Mouse (Mus musculus) heart, embryonic 12.5 days (tissue): Measurements from ENCODE around the gene Sephs1. TPM values are rescaled to one million over a fixed set of nuclear protein-coding genes. Genes with fewer than 3 reads are reported as not detected.

Source experiments
- ATAC-seq: fragments of 200-750 bp; cut with Nextera tagmentation; 2 replicates; pipeline ENCODE4 v1.8.0; 2017; ENCODE audit warnings: moderate TSS enrichment, moderate library complexity; ENCODE audit not compliant: insufficient number of reproducible peaks, low FRiP score
- H3K27ac ChIP-seq: fragments of 300-500 bp; sonication (generic); 2 replicates; pipeline ENCODE4 v1.5.1; 2016; ENCODE audit warnings: mild to moderate bottlenecking, moderate library complexity; ENCODE audit not compliant: poor library complexity, severe bottlenecking
- H3K27me3 ChIP-seq: fragments of 300-500 bp; sonication (generic); replicated peaks from 2 replicates; pipeline ENCODE4 v1.6.1; 2016; ENCODE audit warnings: mild to moderate bottlenecking, moderate library complexity
- H3K36me3 ChIP-seq: fragments of 300-500 bp; sonication (generic); 2 replicates; pipeline ENCODE4 v1.6.1; 2016; ENCODE audit warnings: mild to moderate bottlenecking, moderate library complexity
- H3K4me1 ChIP-seq: fragments of 300-500 bp; sonication (generic); replicated peaks from 2 replicates; pipeline ENCODE4 v1.6.1; 2016; ENCODE audit warnings: mild to moderate bottlenecking
- H3K4me2 ChIP-seq: fragments of 300-500 bp; sonication (generic); 2 replicates; pipeline ENCODE4 v1.6.1; 2016; ENCODE audit warnings: mild to moderate bottlenecking, moderate library complexity
- H3K4me3 ChIP-seq: fragments of 300-500 bp; sonication (generic); 2 replicates; pipeline ENCODE4 v1.5.1; 2016; ENCODE audit warnings: mild to moderate bottlenecking
- H3K9ac ChIP-seq: fragments of 300-500 bp; sonication (generic); 2 replicates; pipeline ENCODE4 v1.6.1; 2016; ENCODE audit warnings: mild to moderate bottlenecking, moderate library complexity
- H3K9me3 ChIP-seq: fragments of 300-500 bp; sonication (generic); replicated peaks from 2 replicates; pipeline ENCODE4 v1.6.1; 2016; ENCODE audit warnings: mild to moderate bottlenecking, moderate library complexity
- WGBS: fragments of 180-500 bp; shearing (Covaris S2); methylation state at CpG from one replicate; pipeline ENCODE4 v1.1.7; 2016; 5-methylcytosine and 5-hydroxymethylcytosine counted together
- polyA plus RNA-seq: library from polyadenylated mRNA; unstranded; fragments of >200 nt; fragmentation: Nextera tagmentation; extraction: Ambion mirVana; gene quantifications from 2 replicates; pipeline ENCODE4 v1.2.1, GENCODE M21; 2016

Gene Sephs1
- polyA plus RNA-seq, 1 experiment from 2014 or later: 58.4 TPM

GRCm38 (mm10) chr2:4908771-4909315 lies 27.5 kb downstream of the Sephs1 start:
- no peak overlapping the region for H3K9ac ChIP-seq
- peaks cover 10% of the 10 kb centered on the region for H3K9me3 ChIP-seq
- ATAC-seq: no peak
- no peak overlapping the region for H3K4me3 ChIP-seq
- no peaks in the 10 kb centered on the region for H3K27me3 ChIP-seq
- WGBS: 92% methylated on average over 3 of the region's 3 CpGs
- H3K4me2 ChIP-seq: no peak overlapping the region
- H3K36me3 ChIP-seq: peaks cover 49% of the 10 kb centered on the region
- peaks cover under 1% of the 10 kb centered on the region; the same call in 1 of the 2 replicates for H3K4me1 ChIP-seq
- H3K27ac ChIP-seq: no peak overlapping the region

GRCm38 (mm10) chr2:4909909-4910308 lies 28.5 kb downstream of the Sephs1 start:
- no peak overlapping the region for H3K4me2 ChIP-seq
- no peak overlapping the region for H3K27ac ChIP-seq
- H3K9me3 ChIP-seq: peaks cover 10% of the 10 kb centered on the region
- peaks cover 3% of the 10 kb centered on the region; the same call in 1 of the 2 replicates for H3K4me1 ChIP-seq
- no peaks in the 10 kb centered on the region for H3K27me3 ChIP-seq
- H3K9ac ChIP-seq: no peak overlapping the region
- WGBS: 71% methylated on average over 6 of the region's 6 CpGs
- no peak for ATAC-seq
- peaks cover 44% of the 10 kb centered on the region for H3K36me3 ChIP-seq
- no peak overlapping the region for H3K4me3 ChIP-seq

GRCm38 (mm10) chr2:4910521-4910920 lies 29.2 kb downstream of the Sephs1 start:
- H3K27ac ChIP-seq: no peak overlapping the region
- H3K27me3 ChIP-seq: no peaks in the 10 kb centered on the region
- ATAC-seq: no peak
- H3K4me3 ChIP-seq: no peak overlapping the region
- H3K4me1 ChIP-seq: peaks cover 3% of the 10 kb centered on the region; the same call in 1 of the 2 replicates
- H3K9ac ChIP-seq: no peak overlapping the region
- peaks cover 10% of the 10 kb centered on the region for H3K9me3 ChIP-seq
- 84% methylated on average over 4 of the region's 4 CpGs for WGBS
- H3K36me3 ChIP-seq: peaks cover 38% of the 10 kb centered on the region
- no peak overlapping the region for H3K4me2 ChIP-seq

GRCm38 (mm10) chr2:4913949-4914348 lies 32.6 kb downstream of the Sephs1 start:
- H3K27me3 ChIP-seq: no peaks in the 10 kb centered on the region
- no peak overlapping the region for H3K4me3 ChIP-seq
- no peak overlapping the region for H3K4me2 ChIP-seq
- H3K4me1 ChIP-seq: peaks cover 3% of the 10 kb centered on the region; the same call in 1 of the 2 replicates
- H3K36me3 ChIP-seq: peaks cover 8% of the 10 kb centered on the region
- H3K9ac ChIP-seq: no peak overlapping the region
- ATAC-seq: no peak
- 80% methylated on average over 7 of the region's 7 CpGs for WGBS
- H3K9me3 ChIP-seq: peaks cover 10% of the 10 kb centered on the region
- H3K27ac ChIP-seq: no peak overlapping the region

- no peaks in the 10 kb centered on the region for H3K36me3 ChIP-seq
- peaks cover 10% of the 10 kb centered on the region for H3K9me3 ChIP-seq
- no peak overlapping the region for H3K4me3 ChIP-seq
- 71% methylated on average over 6 of the region's 6 CpGs for WGBS
- ATAC-seq: no peak
- no peak overlapping the region for H3K27ac ChIP-seq
- H3K9ac ChIP-seq: no peak overlapping the region
- H3K27me3 ChIP-seq: no peaks in the 10 kb centered on the region
- H3K4me2 ChIP-seq: no peak overlapping the region
- H3K4me1 ChIP-seq: peaks cover 8% of the 10 kb centered on the region
Measured at GRCm38 (mm10) chr2:4916037-4916436, 34.7 kb downstream of the Sephs1 start.

GRCm38 (mm10) chr2:4917326-4918021 lies 36.1 kb downstream of the Sephs1 start:
- peak overlapping the region; percentile 62 for H3K4me2 ChIP-seq
- no peaks in the 10 kb centered on the region for H3K36me3 ChIP-seq
- H3K9ac ChIP-seq: no peak overlapping the region
- H3K4me1 ChIP-seq: peaks cover 8% of the 10 kb centered on the region
- H3K27me3 ChIP-seq: no peaks in the 10 kb centered on the region
- ATAC-seq: no peak
- 14% methylated on average over 8 of the region's 8 CpGs for WGBS
- H3K27ac ChIP-seq: no peak overlapping the region
- H3K4me3 ChIP-seq: peak overlapping the region; percentile 10; the same call in 1 of the 2 replicates
- H3K9me3 ChIP-seq: peaks cover 6% of the 10 kb centered on the region

- Histone ChIP-seq H3K36me3 (peaks cover 9% of the 10 kb centered on the region), H3K27ac (peak within 1 kb of the TSS; percentile 83), H3K27me3 (no peaks in the 10 kb centered on the region), H3K4me2 (peak within 1 kb of the TSS; percentile 74), H3K4me1 (peaks cover 5% of the 10 kb centered on the region), H3K9me3 (no peaks in the 10 kb centered on the region), H3K4me3 (peak within 1 kb of the TSS; percentile 64), H3K9ac (peak within 1 kb of the TSS; percentile 73)
- 6% methylated on average over 35 of the region's 35 CpGs for WGBS
- peak; percentile 96 for ATAC-seq
Measured at GRCm38 (mm10) chr2:4918860-4919739, 37.7 kb downstream of the Sephs1 start, which contains the start of gene Phyh. Gene Phyh (plus strand): TSS chr2:4919019.

GRCm38 (mm10) chr2:4921019-4921418 lies 39.7 kb downstream of the Sephs1 start:
- H3K9me3 ChIP-seq: peaks cover 5% of the 10 kb centered on the region; the same call in 1 of the 2 replicates
- no peak overlapping the region for H3K4me3 ChIP-seq
- H3K36me3 ChIP-seq: peaks cover 22% of the 10 kb centered on the region
- H3K27ac ChIP-seq: no peak overlapping the region
- peaks cover 5% of the 10 kb centered on the region for H3K4me1 ChIP-seq
- WGBS: 80% methylated on average over 5 of the region's 5 CpGs
- no peaks in the 10 kb centered on the region for H3K27me3 ChIP-seq
- H3K9ac ChIP-seq: no peak overlapping the region
- no peak for ATAC-seq
- H3K4me2 ChIP-seq: no peak overlapping the region

- Histone ChIP-seq H3K4me1 (peaks cover 5% of the 10 kb centered on the region), H3K27ac (no peak overlapping the region), H3K9ac (no peak overlapping the region), H3K27me3 (no peaks in the 10 kb centered on the region), H3K4me2 (no peak overlapping the region), H3K36me3 (peaks cover 37% of the 10 kb centered on the region), H3K4me3 (no peak overlapping the region), H3K9me3 (peaks cover 5% of the 10 kb centered on the region; the same call in 1 of the 2 replicates)
- WGBS: 46% methylated on average over 7 of the region's 7 CpGs
- no peak for ATAC-seq
Measured at GRCm38 (mm10) chr2:4922476-4923164, 41.3 kb downstream of the Sephs1 start.

- no peak for ATAC-seq
Measured at GRCm38 (mm10) chr2:4927391-4927790, 46.0 kb downstream of the Sephs1 start.

More at GRCm38 (mm10) chr2:4927391-4927790, 46.0 kb downstream of the Sephs1 start:
- H3K27ac ChIP-seq: no peak overlapping the region
- H3K4me2 ChIP-seq: no peak overlapping the region
- H3K4me1 ChIP-seq: no peaks in the 10 kb centered on the region
- no peaks in the 10 kb centered on the region for H3K27me3 ChIP-seq
- peaks cover 78% of the 10 kb centered on the region for H3K36me3 ChIP-seq
- no peak overlapping the region for H3K9ac ChIP-seq
- no peak overlapping the region for H3K4me3 ChIP-seq
- 90% methylated on average over 3 of the region's 3 CpGs for WGBS
- peaks cover 5% of the 10 kb centered on the region; the same call in 1 of the 2 replicates for H3K9me3 ChIP-seq
